Mouse (Mus musculus) midbrain, embryonic 16.5 days (tissue): ENCODE data around the gene Slc27a1. TPM values are rescaled to one million over a fixed set of nuclear protein-coding genes. Genes with fewer than 3 reads are reported as not detected.
"Not testable (repeated sequence)": the region's sequence is repeated elsewhere in the genome, so short reads cannot be mapped to it uniquely, and the experiment has no call there.

Experiments
- ATAC-seq: fragments of 200-750 bp; cut with Nextera tagmentation; 2 replicates; pipeline ENCODE4 v1.8.0; 2017; ENCODE audit warnings: moderate TSS enrichment
- H3K27ac ChIP-seq: fragments of 300-500 bp; sonication (generic); 2 replicates; pipeline ENCODE4 v1.5.1; 2014; ENCODE audit warnings: mild to moderate bottlenecking, low read length, mixed read lengths
- H3K27me3 ChIP-seq: fragments of 300-500 bp; sonication (generic); 2 replicates; pipeline ENCODE4 v1.6.1; 2014; ENCODE audit warnings: low read depth, low read length, mixed read lengths; ENCODE audit not compliant: control insufficient read depth, insufficient read depth
- H3K36me3 ChIP-seq: fragments of 300-500 bp; sonication (generic); 2 replicates; pipeline ENCODE4 v1.6.1; 2014; ENCODE audit warnings: mild to moderate bottlenecking, low read length, moderate library complexity, mixed read lengths; ENCODE audit not compliant: control insufficient read depth, insufficient read depth
- H3K4me1 ChIP-seq: fragments of 300-500 bp; sonication (generic); 2 replicates; pipeline ENCODE4 v1.6.1; 2014; ENCODE audit warnings: mild to moderate bottlenecking, low read length, mixed read lengths; ENCODE audit not compliant: control insufficient read depth, insufficient read depth
- H3K4me2 ChIP-seq: fragments of 300-500 bp; sonication (generic); 2 replicates; pipeline ENCODE4 v1.6.1; 2014; ENCODE audit warnings: mild to moderate bottlenecking, low read length, mixed read lengths
- H3K4me3 ChIP-seq: fragments of 300-500 bp; sonication (generic); 2 replicates; pipeline ENCODE4 v1.5.1; 2014; ENCODE audit warnings: low read depth, mild to moderate bottlenecking, low read length, moderate library complexity, mixed read lengths
- H3K9ac ChIP-seq: fragments of 300-500 bp; sonication (generic); 2 replicates; pipeline ENCODE4 v1.6.1; 2014; ENCODE audit warnings: low read depth, low read length, mixed read lengths
- H3K9me3 ChIP-seq: fragments of 300-500 bp; sonication (generic); replicated peaks from 2 replicates; pipeline ENCODE4 v1.6.1; 2014; ENCODE audit warnings: mild to moderate bottlenecking, low read length, mixed read lengths; ENCODE audit not compliant: control insufficient read depth, poor library complexity, severe bottlenecking
- WGBS: fragments of 180-500 bp; shearing (Covaris S2); extraction: QIAGEN DNeasy Blood & Tissue Kit; methylation state at CpG from one replicate; pipeline ENCODE4 v1.1.7; 2014; 5-methylcytosine and 5-hydroxymethylcytosine counted together
- polyA plus RNA-seq: library from polyadenylated mRNA; unstranded; fragments of >200 nt; fragmentation: Nextera tagmentation; extraction: Ambion mirVana; gene quantifications from 2 replicates; pipeline ENCODE4 v1.2.1, GENCODE M21; 2015

The Slc27a1 gene
- polyA plus RNA-seq, 1 experiment from 2014 or later: 79.2 TPM

DNA sequence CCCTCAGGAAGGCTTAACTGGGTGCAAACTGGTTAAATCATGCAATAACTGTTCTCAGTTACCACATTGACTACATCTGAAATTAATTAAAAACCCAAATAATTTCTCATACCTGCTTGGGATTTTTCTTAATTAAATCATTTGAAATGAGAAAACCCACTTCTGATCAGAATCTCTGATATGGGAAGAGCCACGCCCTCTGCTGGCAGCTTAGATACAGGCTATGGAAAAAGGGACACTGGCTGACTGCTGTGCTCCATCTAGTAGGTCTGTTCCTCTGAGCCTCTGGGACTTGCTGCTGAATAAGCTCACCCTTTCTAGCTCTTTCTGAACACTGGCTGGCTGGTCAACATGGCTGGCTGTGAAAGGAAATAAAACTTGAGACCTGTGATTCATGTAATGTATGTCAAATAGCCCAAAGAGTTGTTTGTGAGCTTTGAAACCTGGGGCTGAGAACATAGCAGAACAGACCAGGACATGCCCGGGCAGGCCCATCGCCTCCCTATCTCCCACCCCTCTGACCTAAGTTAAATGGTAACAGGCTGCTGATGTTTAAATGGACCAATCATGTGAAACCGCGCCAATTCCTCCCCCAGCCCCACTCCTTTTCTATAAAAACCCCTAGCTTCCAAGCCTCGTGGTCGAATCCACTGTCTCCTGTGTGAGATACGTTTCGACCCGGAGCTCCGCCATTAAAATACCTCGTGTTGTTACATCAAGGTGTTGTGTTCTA is 37.8 kb upstream of the Slc27a1 start:
- not testable (repeated sequence) for ATAC-seq, H3K4me3 ChIP-seq, H3K27ac ChIP-seq, H3K4me1 ChIP-seq, H3K36me3 ChIP-seq, H3K9ac ChIP-seq, H3K4me2 ChIP-seq, H3K9me3 ChIP-seq
- 71% methylated on average over 5 of the region's 12 CpGs for WGBS
- H3K27me3 ChIP-seq: peaks cover 13% of the 10 kb centered on the region

DNA sequence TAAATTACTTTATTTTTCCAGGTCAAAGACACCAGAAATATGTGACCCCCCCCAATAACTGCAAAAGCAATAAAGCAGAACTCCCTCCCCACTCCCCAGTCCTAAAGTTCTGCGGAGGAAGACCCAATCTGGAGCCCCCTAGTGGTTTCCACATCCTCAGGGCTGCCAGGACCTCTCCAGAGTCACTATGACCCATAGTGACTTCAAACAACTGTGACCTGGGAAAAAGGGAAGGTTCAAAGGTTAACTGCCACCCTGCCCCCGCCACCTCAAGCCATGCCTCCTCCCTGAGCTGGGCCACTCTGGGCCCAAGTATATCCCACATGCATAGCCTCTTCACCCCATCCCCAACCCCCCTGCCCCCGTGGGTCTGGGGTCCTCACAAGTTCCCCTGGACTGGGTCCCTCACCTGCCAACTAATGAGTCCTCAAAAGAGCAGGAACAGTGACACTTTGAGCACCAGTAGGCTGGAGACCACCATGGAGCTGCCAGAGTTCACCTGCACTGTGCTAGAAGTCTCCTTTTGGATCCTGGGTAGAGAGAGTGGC is 34.3 kb upstream of the Slc27a1 start:
- H3K27ac ChIP-seq: no peak overlapping the region
- H3K4me1 ChIP-seq: peaks cover 7% of the 10 kb centered on the region; the same call in 1 of the 2 replicates
- no peak overlapping the region for H3K4me2 ChIP-seq
- no peaks in the 10 kb centered on the region for H3K36me3 ChIP-seq
- no peak overlapping the region for H3K9ac ChIP-seq
- no peaks in the 10 kb centered on the region for H3K9me3 ChIP-seq
- 40% methylated on average over 3 of the region's 3 CpGs for WGBS
- peaks cover 20% of the 10 kb centered on the region for H3K27me3 ChIP-seq
- no peak overlapping the region for H3K4me3 ChIP-seq
- ATAC-seq: no peak

DNA sequence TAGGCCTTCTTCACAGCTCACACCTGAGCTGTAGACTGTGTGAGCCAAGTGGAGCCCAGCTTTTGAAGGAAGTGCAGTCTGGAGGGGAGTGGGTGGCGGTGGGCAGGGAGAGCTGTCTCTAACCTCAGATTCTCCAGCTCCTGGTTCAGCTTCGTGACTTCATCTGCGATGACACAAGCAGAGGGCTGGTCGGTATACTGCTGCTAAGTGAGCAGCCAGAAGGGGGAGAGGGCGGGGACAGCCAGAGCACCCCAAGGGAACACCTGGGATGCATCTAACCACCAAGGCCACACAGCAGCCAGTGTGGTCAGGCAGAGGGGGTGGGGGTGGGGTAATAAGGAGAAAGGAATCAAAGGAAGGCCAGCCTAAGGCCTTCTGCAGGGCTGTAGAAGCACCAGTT is 33.0 kb upstream of the Slc27a1 start:
- Histone ChIP-seq H3K27me3 (peaks cover 23% of the 10 kb centered on the region), H3K4me2 (no peak overlapping the region), H3K36me3 (no peaks in the 10 kb centered on the region), H3K4me1 (peaks cover 7% of the 10 kb centered on the region; the same call in 1 of the 2 replicates), H3K9me3 (no peaks in the 10 kb centered on the region), H3K27ac (no peak overlapping the region), H3K9ac (no peak overlapping the region), H3K4me3 (no peak overlapping the region)
- 71% methylated on average over 5 of the region's 5 CpGs for WGBS
- ATAC-seq: no peak

DNA sequence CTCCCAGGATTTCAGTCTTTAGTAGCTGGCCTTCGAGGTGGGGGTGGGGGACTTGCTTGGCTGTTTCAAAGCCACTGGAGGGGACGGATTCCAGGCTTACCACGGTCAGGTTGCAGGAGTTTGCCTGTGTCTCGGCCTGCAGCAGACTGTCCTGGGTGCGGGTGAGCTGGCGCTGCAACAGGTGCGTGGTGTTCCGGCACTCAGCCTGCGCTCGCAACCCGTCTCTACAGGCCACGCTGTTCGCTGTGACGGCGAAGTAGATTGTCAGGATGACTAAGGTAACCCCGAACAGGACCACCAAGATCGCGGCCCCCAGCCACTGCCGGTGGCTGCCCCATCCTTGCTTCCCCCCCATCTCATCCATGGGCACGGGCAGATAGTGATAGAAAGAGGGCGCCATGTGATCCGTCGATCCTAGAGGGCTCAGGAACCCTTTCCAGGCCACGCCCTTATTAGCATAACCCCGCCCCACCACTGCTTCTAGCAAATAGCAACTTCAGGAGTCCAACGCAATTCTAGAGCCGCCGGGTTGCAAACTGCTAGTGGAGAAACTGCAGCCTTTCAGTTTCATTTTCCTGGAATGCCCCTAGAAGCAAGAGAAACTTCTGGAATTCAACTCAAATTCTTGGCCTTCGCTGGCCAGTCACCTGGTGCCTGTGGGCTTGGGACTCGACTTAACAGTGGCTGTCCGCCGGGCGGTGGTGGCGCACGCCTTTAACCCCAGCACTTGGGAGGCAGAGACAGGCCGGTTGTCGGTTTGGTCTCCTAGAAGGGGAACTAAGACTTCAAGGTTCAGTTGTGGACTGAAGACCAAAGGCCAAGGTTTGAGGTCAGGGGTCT is 31.4 kb upstream of the Slc27a1 start, which contains the start of gene Bst2:
Gene Bst2, minus strand, starts transcription at position 429 of the 840 bp plus-strand sequence.
- 3% methylated on average over 37 of the region's 37 CpGs for WGBS
- H3K9ac ChIP-seq: 0 out of 2 replicates have a peak within 1 kb of the TSS, but pooled peaks have one; percentile 7

DNA sequence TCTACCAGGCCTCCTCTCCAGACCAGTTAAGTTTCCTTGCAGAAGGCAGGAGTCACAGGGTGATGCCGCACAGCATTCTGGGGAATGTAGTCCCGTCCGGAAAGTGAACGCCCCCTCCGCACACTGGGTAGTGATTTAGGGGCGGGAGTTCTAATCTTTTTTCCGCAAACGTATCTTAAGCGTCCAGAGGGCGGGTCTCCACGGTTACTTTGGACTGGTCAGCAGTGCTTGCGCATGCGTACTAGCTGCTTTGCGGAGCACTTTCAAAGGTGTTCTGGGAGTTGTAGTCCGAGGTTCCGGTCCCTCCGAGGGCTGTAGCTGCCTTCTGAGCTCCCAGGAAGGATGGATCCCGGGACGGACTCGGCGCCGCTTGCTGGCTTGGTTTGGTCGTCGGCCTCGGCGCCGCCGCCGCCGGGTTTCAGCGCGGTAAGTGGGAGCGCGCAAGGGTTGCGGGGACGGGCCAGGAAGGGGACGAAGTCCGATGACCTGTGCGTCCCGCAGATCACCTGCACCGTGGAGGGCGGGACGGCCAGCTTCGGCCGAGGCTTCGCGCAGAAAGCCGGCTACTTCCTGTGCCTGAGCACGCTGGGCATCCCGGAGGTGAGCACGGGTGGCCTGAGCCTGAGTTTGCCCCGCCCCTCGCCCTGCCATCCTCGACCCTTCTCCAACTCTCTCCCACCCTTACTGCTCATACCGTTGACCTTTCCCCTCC is 25.9 kb upstream of the Slc27a1 start, which contains the start of gene Mvb12a:
Gene Mvb12a, plus strand, starts transcription at position 291 of the 712 bp plus-strand sequence.
- H3K36me3 ChIP-seq: peaks cover 9% of the 10 kb centered on the region
- no peaks in the 10 kb centered on the region for H3K9me3 ChIP-seq
- peaks cover 6% of the 10 kb centered on the region for H3K4me1 ChIP-seq
- peak within 1 kb of the TSS; percentile 50 for H3K4me3 ChIP-seq
- peak within 1 kb of the TSS; percentile 68 for H3K9ac ChIP-seq
- under 1% methylated on average over 50 of the region's 55 CpGs for WGBS
- ATAC-seq: peak; percentile 95
- peaks cover 10% of the 10 kb centered on the region; the same call in 1 of the 2 replicates for H3K27me3 ChIP-seq
- peak within 1 kb of the TSS; percentile 5; the same call in 1 of the 2 replicates for H3K27ac ChIP-seq
- H3K4me2 ChIP-seq: peak within 1 kb of the TSS; percentile 72

More for the DNA sequence above, 31.4 kb upstream of the Slc27a1 start, which contains the start of gene Bst2:
- H3K27me3 ChIP-seq: peaks cover 23% of the 10 kb centered on the region
- no peak for ATAC-seq
- peak within 1 kb of the TSS; percentile 47 for H3K4me2 ChIP-seq
- H3K4me1 ChIP-seq: peaks cover 7% of the 10 kb centered on the region; the same call in 1 of the 2 replicates
- no peaks in the 10 kb centered on the region for H3K9me3 ChIP-seq
- H3K27ac ChIP-seq: no peak within 1 kb of the TSS
- no peaks in the 10 kb centered on the region for H3K36me3 ChIP-seq
- H3K4me3 ChIP-seq: peak within 1 kb of the TSS; percentile 22

DNA sequence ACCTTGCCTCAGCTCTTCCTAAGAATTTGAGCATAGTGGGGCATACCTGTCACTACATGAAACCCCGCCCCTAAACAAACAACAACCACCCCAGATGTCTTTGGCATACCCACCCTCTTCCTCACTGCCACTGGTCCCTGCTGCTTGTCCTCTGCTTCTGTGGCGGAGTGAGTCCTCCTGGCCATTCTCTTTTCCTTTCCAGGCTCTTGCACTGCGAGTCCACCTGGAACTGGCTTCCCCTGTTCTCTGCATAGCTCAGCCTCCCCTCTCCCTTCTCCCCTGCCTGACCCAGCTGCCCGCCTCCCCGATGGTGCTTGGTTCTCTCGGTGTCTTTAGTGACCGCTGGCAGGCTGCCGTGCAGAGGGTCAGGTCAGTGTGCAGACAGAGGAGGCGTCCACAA is 24.9 kb upstream of the Slc27a1 start:
- 0 out of 2 replicates have a peak, but pooled peaks cover 3% of the 10 kb centered on the region for H3K27me3 ChIP-seq
- H3K9ac ChIP-seq: no peak overlapping the region
- H3K27ac ChIP-seq: no peak overlapping the region
- 0 out of 2 replicates have a peak, but pooled peaks have one; percentile 3 for ATAC-seq
- peak overlapping the region; percentile 50 for H3K4me3 ChIP-seq
- peak overlapping the region; percentile 72 for H3K4me2 ChIP-seq
- peaks cover 6% of the 10 kb centered on the region for H3K4me1 ChIP-seq
- 90% methylated on average over 9 of the region's 9 CpGs for WGBS
- H3K36me3 ChIP-seq: peaks cover 17% of the 10 kb centered on the region
- H3K9me3 ChIP-seq: no peaks in the 10 kb centered on the region

DNA sequence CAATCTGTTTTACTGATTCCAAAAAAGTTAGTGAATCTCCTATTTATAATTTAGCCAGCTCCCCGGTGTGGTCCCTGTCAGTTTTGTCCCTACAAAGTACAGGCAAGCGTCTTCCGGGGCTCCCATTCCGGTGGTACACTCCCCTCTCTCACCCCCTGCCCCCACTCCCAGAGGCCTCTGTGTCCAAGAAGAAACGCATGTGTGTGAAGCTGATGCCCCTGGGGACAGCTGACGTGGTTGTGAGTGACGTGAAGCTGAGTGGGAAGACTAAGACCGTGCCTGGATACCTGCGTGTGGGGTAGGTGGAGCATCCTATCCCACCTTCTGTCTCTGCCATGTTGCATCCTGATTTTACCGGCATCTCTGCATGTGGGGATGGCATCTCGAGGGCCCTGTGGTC is 23.6 kb upstream of the Slc27a1 start:
- Histone ChIP-seq H3K27ac (no peak overlapping the region), H3K4me1 (peaks cover 6% of the 10 kb centered on the region), H3K27me3 (no peaks in the 10 kb centered on the region), H3K9me3 (no peaks in the 10 kb centered on the region), H3K4me2 (no peak overlapping the region), H3K9ac (no peak overlapping the region), H3K4me3 (no peak overlapping the region), H3K36me3 (peaks cover 18% of the 10 kb centered on the region)
- ATAC-seq: no peak
- WGBS: 90% methylated on average over 11 of the region's 11 CpGs

DNA sequence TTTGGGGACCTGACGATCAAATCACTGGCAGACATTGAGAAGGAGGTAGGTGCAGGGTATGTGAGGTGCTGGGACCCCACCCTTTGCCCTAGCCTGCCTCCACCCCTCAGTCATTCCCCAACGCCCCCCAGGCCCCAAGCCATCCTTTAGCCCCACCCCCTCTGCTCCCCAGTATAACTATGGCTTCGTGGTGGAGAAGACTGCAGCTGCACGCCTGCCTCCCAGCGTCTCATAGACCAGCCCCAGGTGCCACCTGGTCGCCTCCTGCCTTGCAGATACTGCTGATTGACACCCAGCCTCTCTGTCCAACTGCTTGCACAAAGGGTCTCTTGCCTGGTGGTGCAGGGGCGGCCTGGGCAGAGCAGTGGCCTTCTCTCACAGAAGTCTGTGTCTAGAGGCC is 21.1 kb upstream of the Slc27a1 start:
- Histone ChIP-seq H3K36me3 (peaks cover 18% of the 10 kb centered on the region), H3K9ac (no peak overlapping the region), H3K4me2 (no peak overlapping the region), H3K4me3 (no peak overlapping the region), H3K4me1 (peaks cover 6% of the 10 kb centered on the region), H3K9me3 (no peaks in the 10 kb centered on the region), H3K27ac (no peak overlapping the region), H3K27me3 (no peaks in the 10 kb centered on the region)
- 89% methylated on average over 7 of the region's 7 CpGs for WGBS
- ATAC-seq: no peak
